In the genomic region with DNA sequence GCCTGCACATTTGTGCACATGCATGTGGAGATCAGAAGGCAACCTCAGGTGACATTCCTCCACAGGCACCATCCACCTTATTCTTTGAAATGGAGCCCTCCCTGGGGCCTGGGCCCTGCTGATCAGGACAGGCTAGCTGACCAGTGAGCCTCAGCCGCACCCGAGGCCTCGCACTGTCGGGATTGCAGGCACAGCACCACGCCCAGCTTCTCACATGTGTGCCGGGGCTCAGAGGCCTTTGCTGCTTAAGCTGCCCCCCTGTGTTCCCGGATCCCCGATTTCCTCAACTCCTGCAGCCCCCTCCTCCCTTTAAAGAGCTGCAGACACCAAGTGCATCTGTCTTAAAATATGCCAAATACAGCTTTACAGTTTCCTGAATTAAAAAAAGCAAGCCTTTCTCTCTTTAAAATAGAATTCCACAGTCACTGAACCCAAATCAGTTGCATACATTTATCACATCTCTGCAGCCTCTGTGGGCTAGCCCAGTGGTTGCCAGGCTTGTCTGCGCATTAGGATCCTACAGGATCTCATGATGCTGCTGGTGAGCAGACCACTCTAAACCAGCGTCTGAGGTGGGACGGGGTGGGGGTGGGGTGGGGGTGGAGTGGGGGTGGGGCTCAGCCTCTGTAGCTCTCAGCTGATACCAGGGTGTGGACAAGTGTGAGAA, we compare ENCODE assay signal across 32 mouse cellular contexts. TPM values are rescaled to one million over a fixed set of nuclear protein-coding genes. Genes with fewer than 3 reads are reported as not detected.
DNase-seq lines count a peak whose midpoint lies in the region; ATAC-seq lines count a peak whose summit lies in the region.
"Had no signal": no experiment of that assay in that cellular context is flagged by ENCODE, and none has a peak within 500 bp of the region (broad histone marks: within the 10 kb centered on the region; RNA-seq: fewer than 3 reads in every experiment).

No protein-coding gene starts in this region.

- H3K9ac ChIP-seq in forebrain, embryonic 11.5 days (ENCODE audit: low read length): no peak overlapping the region
- H3K9ac ChIP-seq in forebrain, embryonic 16.5 days (replicated peaks; ENCODE audit: low read depth, low read length): no peak overlapping the region
- H3K9ac ChIP-seq in stomach, embryonic 16.5 days (ENCODE audit: low read length): peak overlapping the region; percentile 8; the same call in 1 of the 2 replicates
- H3K9ac ChIP-seq: embryonic facial prominence, embryonic 12.5 days; hindbrain, embryonic 14.5 days had no signal

- no peaks in the 10 kb centered on the region for H3K4me1 ChIP-seq in forebrain, embryonic 11.5 days (replicated peaks; ENCODE audit: control insufficient read depth, insufficient read depth, low read length)
- H3K4me1 ChIP-seq in forebrain, embryonic 16.5 days (replicated peaks; ENCODE audit: control insufficient read depth, insufficient read depth, low read length): peaks cover 9% of the 10 kb centered on the region; the same call in 1 of the 2 replicates
- H3K4me1 ChIP-seq in stomach, embryonic 16.5 days (ENCODE audit: control insufficient read depth, insufficient read depth, low read length): no peaks in the 10 kb centered on the region
- H3K4me1 ChIP-seq: embryonic facial prominence, embryonic 12.5 days had no signal

- WGBS in forebrain, embryonic 11.5 days: 60% methylated on average over 11 of the region's 11 CpGs
- 53% methylated on average over 11 of the region's 11 CpGs for WGBS in forebrain, embryonic 16.5 days
- 35% methylated on average over 11 of the region's 11 CpGs for WGBS in stomach, embryonic 16.5 days

- no peak overlapping the region for H3K4me3 ChIP-seq in forebrain, embryonic 11.5 days (ENCODE audit: low read depth, low read length)
- no peak overlapping the region for H3K4me3 ChIP-seq in forebrain, embryonic 16.5 days (replicated peaks; ENCODE audit: low read length)
- no peak overlapping the region for H3K4me3 ChIP-seq in stomach, embryonic 16.5 days (replicated peaks; ENCODE audit: low read length)
- H3K4me3 ChIP-seq: embryonic facial prominence, embryonic 12.5 days; erythroblast, embryonic 14.5 days; heart, adult 2 months; heart, embryonic 10.5 days had no signal

- intact Hi-C loops in heart, postnatal 25 days (cut with DNase I): loop anchor here (5.0 to 10.0 kb wide), 3 partner anchors 47 to 355 kb away; no protein-coding TSS in a partner anchor

- no peaks in the 10 kb centered on the region for H3K27me3 ChIP-seq in forebrain, embryonic 11.5 days (ENCODE audit: control insufficient read depth, insufficient read depth, low read length)
- H3K27me3 ChIP-seq in forebrain, embryonic 16.5 days (replicated peaks; ENCODE audit: control insufficient read depth, insufficient read depth, low read length): no peaks in the 10 kb centered on the region
- H3K27me3 ChIP-seq in stomach, embryonic 16.5 days (ENCODE audit: control insufficient read depth, insufficient read depth, low read length): no peaks in the 10 kb centered on the region
- H3K27me3 ChIP-seq: CH12.LX; embryonic facial prominence, embryonic 12.5 days had no signal

- DNase-seq in forebrain, embryonic 11.5 days (ENCODE audit: low spot score): peak; percentile 21
- DNase-seq in heart, adult 11 months: peak; percentile 81
- no peak for DNase-seq in heart, postnatal 25 days (ENCODE audit: low spot score)
- DNase-seq in brain, adult 2 months (ENCODE audit: low read depth, low spot score): peak; percentile 38
- DNase-seq in cerebellum, adult 9-10 months: no peak
- DNase-seq: adrenal gland, postnatal 10 days; adrenal gland, postnatal 36 days; B cell, adult 2 months; cerebellum, adult 11 months; cerebellum, adult 2 months; cerebellum, postnatal 10 days; cerebellum, postnatal 36 days; embryo, embryonic 11 days; gastrocnemius, postnatal 25 days; heart, adult 2 months; heart, postnatal 4 days; kidney, adult 18-20 months had no signal

- no peaks in the 10 kb centered on the region for H3K9me3 ChIP-seq in forebrain, embryonic 11.5 days (ENCODE audit: control insufficient read depth, low read length)
- no peaks in the 10 kb centered on the region for H3K9me3 ChIP-seq in forebrain, embryonic 16.5 days (ENCODE audit: control insufficient read depth, low read length)
- no peaks in the 10 kb centered on the region for H3K9me3 ChIP-seq in stomach, embryonic 16.5 days (replicated peaks; ENCODE audit: control insufficient read depth, low read length)
- H3K9me3 ChIP-seq: embryonic facial prominence, embryonic 12.5 days; G1E; heart, embryonic 10.5 days had no signal

- no peak for ATAC-seq in forebrain, embryonic 11.5 days (replicated peaks; ENCODE audit: low FRiP score)
- ATAC-seq in forebrain, embryonic 16.5 days: no peak
- no peak for ATAC-seq in stomach, embryonic 16.5 days (ENCODE audit: insufficient read depth, low FRiP score)
- ATAC-seq: forebrain, embryonic 14.5 days; hindbrain, postnatal 0 days; inflammation-experienced regulatory T-cells, adult 6 months; Patski had no signal

- no peak overlapping the region for H3K27ac ChIP-seq in forebrain, embryonic 11.5 days (ENCODE audit: low read depth, low read length)
- H3K27ac ChIP-seq in forebrain, embryonic 16.5 days (ENCODE audit: low read length): no peak overlapping the region
- no peak overlapping the region for H3K27ac ChIP-seq in stomach, embryonic 16.5 days (ENCODE audit: low read length)
- H3K27ac ChIP-seq: embryonic facial prominence, embryonic 12.5 days; heart, adult 2 months; heart, embryonic 10.5 days; hindbrain, embryonic 14.5 days; hindbrain, postnatal 0 days had no signal

- no peak overlapping the region for H3K4me2 ChIP-seq in forebrain, embryonic 11.5 days (ENCODE audit: low read depth, low read length, severe bottlenecking)
- H3K4me2 ChIP-seq in forebrain, embryonic 16.5 days (ENCODE audit: low read length): no peak overlapping the region
- no peak overlapping the region for H3K4me2 ChIP-seq in stomach, embryonic 16.5 days (ENCODE audit: low read depth, low read length)
- H3K4me2 ChIP-seq: embryonic facial prominence, embryonic 12.5 days; hindbrain, embryonic 14.5 days had no signal

- H3K36me3 ChIP-seq in forebrain, embryonic 11.5 days (ENCODE audit: control insufficient read depth, insufficient read depth, low read length): no peaks in the 10 kb centered on the region
- no peaks in the 10 kb centered on the region for H3K36me3 ChIP-seq in forebrain, embryonic 16.5 days (ENCODE audit: control insufficient read depth, insufficient read depth)
- H3K36me3 ChIP-seq in stomach, embryonic 16.5 days (ENCODE audit: control insufficient read depth, insufficient read depth, low read length): no peaks in the 10 kb centered on the region
- H3K36me3 ChIP-seq: embryonic facial prominence, embryonic 12.5 days; G1E; heart, embryonic 10.5 days had no signal

RNA-seq across cellular contexts. Expression of a gene that starts 29.0 kb away (rescaled TPM):
- 0.11 and 0.12 TPM in 2 replicates for polyA plus RNA-seq in forebrain, embryonic 11.5 days (2014; fragmentation: Nextera tagmentation; extraction: Ambion mirVana)
- 0.20 and 0.60 TPM in 2 replicates for polyA plus RNA-seq in forebrain, embryonic 16.5 days (2015; fragmentation: Nextera tagmentation; extraction: Ambion mirVana)
- total RNA-seq in heart, postnatal 25 days (2021): not detected
- 0.35 TPM in 1 of 2 replicates, not detected in the other for polyA plus RNA-seq in stomach, embryonic 16.5 days (2015; fragmentation: Nextera tagmentation; extraction: Ambion mirVana)
- total RNA-seq: adrenal gland, postnatal 36 days; CH12.LX; gastrocnemius, adult 8-10 months; gastrocnemius, postnatal 25 days; heart, adult 2 months; heart, postnatal 4 days; hindbrain, postnatal 0 days had no signal
- polyA plus RNA-seq: erythroblast, embryonic 14.5 days; heart, adult 2 months; heart, postnatal 0 days; intestine, embryonic 16.5 days; Patski had no signal

Comparison
In these comparisons a context has a peak if more than half of its experiments do, and no peak if none do; other contexts are left out.
1. DNase-seq: peak in forebrain, embryonic 11.5 days (single experiment), heart, adult 11 months (single experiment) and brain, adult 2 months (single experiment); none in heart, postnatal 25 days (single experiment) and cerebellum, adult 9-10 months (single experiment).